Mouse (Mus musculus) liver, postnatal 0 days (tissue): ENCODE results near the gene P4htm. TPM values are rescaled to one million over a fixed set of nuclear protein-coding genes. Genes with fewer than 3 reads are reported as not detected.

ENCODE experiments used
- ATAC-seq: fragments of 200-750 bp; cut with Nextera tagmentation; 2 replicates; pipeline ENCODE4 v1.8.0; 2017; ENCODE audit warnings: mild to moderate bottlenecking, moderate library complexity
- DNase-seq: peaks from one replicate; pipeline ENCODE4 v3.0.0-alpha.2; 2016
- H3K27ac ChIP-seq: fragments of 300-500 bp; sonication (generic); 2 replicates; pipeline ENCODE4 v1.5.1; 2014; ENCODE audit warnings: antibody characterized with exemption, moderate library complexity, mild to moderate bottlenecking, low read depth
- H3K27me3 ChIP-seq: fragments of 300-500 bp; sonication (generic); 2 replicates; pipeline ENCODE4 v1.6.1; 2014; ENCODE audit warnings: low read length, control low read depth, mixed read lengths; ENCODE audit not compliant: insufficient read depth
- H3K36me3 ChIP-seq: fragments of 300-500 bp; sonication (generic); replicated peaks from 2 replicates; pipeline ENCODE4 v1.6.1; 2014; ENCODE audit warnings: mild to moderate bottlenecking, control low read depth, low read length, moderate library complexity, mixed read lengths; ENCODE audit not compliant: insufficient read depth
- H3K4me1 ChIP-seq: fragments of 300-500 bp; sonication (generic); 2 replicates; pipeline ENCODE4 v1.6.1; 2014; ENCODE audit warnings: antibody characterized with exemption, mild to moderate bottlenecking, control low read depth; ENCODE audit not compliant: insufficient read depth
- H3K4me2 ChIP-seq: fragments of 300-500 bp; sonication (generic); 2 replicates; pipeline ENCODE4 v1.6.1; 2014; ENCODE audit warnings: low read depth, mild to moderate bottlenecking, low read length, moderate library complexity, mixed read lengths
- H3K4me3 ChIP-seq: fragments of 300-500 bp; sonication (generic); 2 replicates; pipeline ENCODE4 v1.5.1; 2014; ENCODE audit warnings: low read depth, low read length
- H3K9ac ChIP-seq: fragments of 300-500 bp; sonication (generic); replicated peaks from 2 replicates; pipeline ENCODE4 v1.6.1; 2014; ENCODE audit warnings: mild to moderate bottlenecking, moderate library complexity
- H3K9me3 ChIP-seq: fragments of 300-500 bp; sonication (generic); 2 replicates; pipeline ENCODE4 v1.6.1; 2016; ENCODE audit warnings: mild to moderate bottlenecking, control low read depth, low read length, mixed read lengths
- CTCF ChIP-seq: sonication (generic); IDR thresholded peaks from 2 replicates; pipeline ENCODE4 v1.5.1; 2016; ENCODE audit warnings: antibody characterized with exemption, low read depth
- EP300 ChIP-seq: IDR thresholded peaks from 2 replicates; pipeline ENCODE4 v1.6.1; 2016; ENCODE audit warnings: antibody characterized with exemption, low read depth, mild to moderate bottlenecking
- WGBS: fragments of 180-500 bp; shearing (Covaris S2); extraction: QIAGEN DNeasy Blood & Tissue Kit; methylation state at CpG from one replicate; pipeline ENCODE4 v1.1.7; 2014; ENCODE audit not compliant: insufficient replicate concordance; 5-methylcytosine and 5-hydroxymethylcytosine counted together
- polyA plus RNA-seq: library from polyadenylated mRNA; unstranded; fragments of >200 nt; fragmentation: Nextera tagmentation; extraction: Ambion mirVana; gene quantifications from 2 replicates; pipeline ENCODE4 v1.2.1, GENCODE M21; 2015

P4htm gene
- polyA plus RNA-seq, 1 experiment from 2014 or later: 0.40 TPM

GRCm38 (mm10) chr9:108575321-108576297 lies 21.9 kb downstream of the P4htm start:
- Histone ChIP-seq H3K4me2 (no peak overlapping the region), H3K4me1 (peaks cover 11% of the 10 kb centered on the region), H3K4me3 (no peak overlapping the region), H3K27me3 (no peaks in the 10 kb centered on the region), H3K9me3 (no peaks in the 10 kb centered on the region), H3K36me3 (peaks cover 18% of the 10 kb centered on the region), H3K27ac (no peak overlapping the region), H3K9ac (no peak overlapping the region)
- WGBS: 84% methylated on average over 37 of the region's 37 CpGs
- TF ChIP-seq EP300 (no peak), CTCF (no peak)
- DNase-seq (no peak), ATAC-seq (no peak)

- 77% methylated on average over 12 of the region's 12 CpGs for WGBS
- H3K4me1 ChIP-seq: peaks cover 18% of the 10 kb centered on the region
- TF ChIP-seq CTCF (no peak), EP300 (no peak)
Observed at GRCm38 (mm10) chr9:108574921-108575320, 22.5 kb downstream of the P4htm start.

GRCm38 (mm10) chr9:108573774-108574690 lies 23.4 kb downstream of the P4htm start:
- no peak for TF ChIP-seq EP300
- TF ChIP-seq CTCF: peak; percentile 74
- H3K4me1 ChIP-seq: peaks cover 17% of the 10 kb centered on the region
- no peak overlapping the region for H3K4me2 ChIP-seq
- H3K9me3 ChIP-seq: no peaks in the 10 kb centered on the region
- ATAC-seq: no peak
- no peak overlapping the region for H3K27ac ChIP-seq
- DNase-seq: peak; percentile 78
- no peak overlapping the region for H3K9ac ChIP-seq
- peaks cover 18% of the 10 kb centered on the region for H3K36me3 ChIP-seq
- H3K4me3 ChIP-seq: no peak overlapping the region
- 66% methylated on average over 26 of the region's 26 CpGs for WGBS
- no peaks in the 10 kb centered on the region for H3K27me3 ChIP-seq

More at GRCm38 (mm10) chr9:108574921-108575320, 22.5 kb downstream of the P4htm start:
- Histone ChIP-seq H3K27ac (no peak overlapping the region), H3K9me3 (no peaks in the 10 kb centered on the region), H3K9ac (no peak overlapping the region), H3K36me3 (peaks cover 18% of the 10 kb centered on the region), H3K4me3 (no peak overlapping the region), H3K4me2 (no peak overlapping the region), H3K27me3 (no peaks in the 10 kb centered on the region)
- DNase-seq (no peak), ATAC-seq (no peak)

- Histone ChIP-seq H3K4me1 (peaks cover 26% of the 10 kb centered on the region), H3K9ac (no peak overlapping the region), H3K4me3 (no peak overlapping the region), H3K4me2 (no peak overlapping the region), H3K27me3 (no peaks in the 10 kb centered on the region), H3K9me3 (no peaks in the 10 kb centered on the region), H3K27ac (no peak overlapping the region), H3K36me3 (peaks cover 18% of the 10 kb centered on the region)
- 83% methylated on average over 10 of the region's 10 CpGs for WGBS
- DNase-seq (no peak), ATAC-seq (no peak)
- TF ChIP-seq CTCF (no peak), EP300 (no peak)
Observed at GRCm38 (mm10) chr9:108572321-108572720, 25.1 kb downstream of the P4htm start.

GRCm38 (mm10) chr9:108571401-108571973 lies 26.0 kb downstream of the P4htm start:
- ATAC-seq (no peak), DNase-seq (no peak)
- Histone ChIP-seq H3K4me2 (no peak overlapping the region), H3K27me3 (no peaks in the 10 kb centered on the region), H3K9me3 (no peaks in the 10 kb centered on the region), H3K9ac (no peak overlapping the region), H3K4me3 (no peak overlapping the region), H3K4me1 (peaks cover 26% of the 10 kb centered on the region), H3K27ac (no peak overlapping the region), H3K36me3 (peaks cover 18% of the 10 kb centered on the region)
- 87% methylated on average over 16 of the region's 16 CpGs for WGBS
- TF ChIP-seq CTCF (no peak), EP300 (no peak)
